Mouse (Mus musculus): ENCODE measurements around the gene Kdm1a. TPM values are rescaled to one million over a fixed set of nuclear protein-coding genes. Genes with fewer than 3 reads are reported as not detected.
A peak's percentile ranks its signal among the peaks of the same experiment; 100 is the strongest.

Gene Kdm1a
- polyA plus RNA-seq, 1 experiment = 61.2 TPM

DNA sequence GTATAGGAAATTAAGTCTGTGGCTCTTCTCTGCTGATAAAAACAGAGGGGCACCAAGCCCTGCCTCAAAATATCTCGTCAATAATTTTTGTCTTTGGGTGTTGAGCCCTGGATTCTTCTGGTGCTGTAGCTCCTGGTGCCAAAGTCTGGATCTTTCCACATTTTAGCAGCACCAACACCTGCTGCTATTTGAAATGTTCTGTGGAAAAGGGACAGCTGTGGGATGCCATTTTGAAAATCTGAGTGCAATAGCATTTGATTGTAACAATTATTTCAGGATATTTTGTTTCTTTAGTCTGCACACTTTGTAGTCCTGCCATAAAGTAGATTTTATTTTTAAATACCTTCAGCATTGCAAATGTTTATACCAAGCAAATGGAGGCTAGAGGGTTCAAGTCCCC, 54.8 kb downstream of the Kdm1a start:
- Histone ChIP-seq H3K4me1 (ENCODE audit: control insufficient read depth, insufficient read depth, low read length) (peaks cover 27% of the 10 kb centered on the region), H3K27ac (ENCODE audit: insufficient read depth, low read length) (no peak overlapping the region), H3K27me3 (ENCODE audit: control insufficient read depth, insufficient read depth, low read length) (no peaks in the 10 kb centered on the region), H3K4me3 (replicated peaks; ENCODE audit: insufficient read depth, low read depth, low read length) (no peak overlapping the region)
- no peak for DNase-seq
- WGBS = 45% methylated on average over 1 of the region's 1 CpGs
- TF ChIP-seq CTCF (IDR thresholded peaks at IDR 0.05; ENCODE audit: borderline replicate concordance, insufficient read depth, low read depth, low read length) (no peak), POLR2A (IDR thresholded peaks at IDR 0.05; ENCODE audit: borderline replicate concordance, insufficient read depth, low read length) (no peak)

DNA sequence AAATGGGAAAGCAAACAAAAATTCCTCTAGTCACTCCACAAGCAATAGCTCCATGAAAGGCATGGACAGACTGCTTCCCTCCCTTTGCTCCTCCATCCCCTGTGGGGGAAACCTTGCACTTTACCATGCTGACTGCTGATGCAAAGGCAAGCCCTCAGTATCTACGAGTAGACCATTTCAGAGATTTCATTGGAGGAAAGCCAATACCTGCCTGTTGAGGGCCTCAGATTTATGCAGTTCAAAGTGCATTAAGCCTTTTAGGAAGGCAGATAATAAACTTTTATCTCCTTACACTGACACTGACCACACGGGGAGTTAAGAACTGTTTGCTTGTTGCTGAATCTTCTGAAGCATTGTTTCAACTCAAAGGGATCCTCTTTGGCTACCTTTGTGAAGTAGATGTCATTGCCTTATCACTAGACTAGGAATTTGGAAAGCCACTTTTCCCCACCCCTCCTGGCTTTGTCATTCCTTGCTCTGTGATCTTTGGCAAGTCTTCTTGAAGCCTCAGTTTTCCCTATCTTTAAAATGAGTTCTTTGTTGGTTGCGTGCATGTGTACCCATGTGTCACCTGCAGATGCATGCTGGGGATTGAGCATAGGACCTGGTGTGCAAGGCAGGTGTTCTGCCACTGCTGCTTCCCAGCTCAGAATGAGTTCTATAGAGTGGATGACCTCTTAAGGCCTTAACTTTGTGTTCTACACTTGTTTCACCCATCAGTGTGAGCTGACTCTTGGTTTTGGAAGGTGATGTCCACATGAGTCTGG, 56.1 kb downstream of the Kdm1a start:
- TF ChIP-seq POLR2A (IDR thresholded peaks at IDR 0.05; ENCODE audit: borderline replicate concordance, insufficient read depth, low read length) = no peak
- no peak for TF ChIP-seq CTCF (IDR thresholded peaks at IDR 0.05; ENCODE audit: borderline replicate concordance, insufficient read depth, low read depth, low read length)
- H3K27me3 ChIP-seq (ENCODE audit: control insufficient read depth, insufficient read depth, low read length) = no peaks in the 10 kb centered on the region
- H3K4me1 ChIP-seq (ENCODE audit: control insufficient read depth, insufficient read depth, low read length) = peaks cover 27% of the 10 kb centered on the region
- 69% methylated on average over 3 of the region's 3 CpGs for WGBS
- H3K4me3 ChIP-seq (replicated peaks; ENCODE audit: insufficient read depth, low read depth, low read length) = no peak overlapping the region
- no peak for DNase-seq
- no peak overlapping the region for H3K27ac ChIP-seq (ENCODE audit: insufficient read depth, low read length)

DNA sequence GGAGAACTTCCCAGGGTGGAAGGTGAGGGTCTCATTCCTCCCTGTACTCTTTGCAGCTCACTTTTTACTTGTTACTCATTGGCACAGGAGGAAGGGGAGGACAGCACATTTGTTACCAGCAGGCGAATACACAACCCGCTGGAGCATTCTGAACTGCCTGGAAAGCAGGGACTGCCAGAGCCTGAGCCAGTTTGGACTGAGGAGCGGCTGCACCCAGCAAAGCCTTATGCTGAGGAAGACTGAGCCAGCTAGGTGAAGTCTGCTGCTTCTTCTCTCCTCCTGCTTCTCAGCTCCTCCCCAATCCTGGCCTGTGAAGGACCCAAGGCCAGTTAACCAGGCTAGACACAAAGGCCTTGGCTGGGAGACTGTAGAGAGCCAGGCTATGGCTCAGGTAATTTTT, 57.4 kb downstream of the Kdm1a start:
- DNase-seq = peak; percentile 54 to 67
- 23% methylated on average over 3 of the region's 3 CpGs for WGBS
- Histone ChIP-seq H3K27ac (ENCODE audit: insufficient read depth, low read length) (peak overlapping the region; percentile 69), H3K27me3 (ENCODE audit: control insufficient read depth, insufficient read depth, low read length) (no peaks in the 10 kb centered on the region), H3K4me1 (ENCODE audit: control insufficient read depth, insufficient read depth, low read length) (peaks cover 23% of the 10 kb centered on the region), H3K4me3 (replicated peaks; ENCODE audit: insufficient read depth, low read depth, low read length) (no peak overlapping the region)
- TF ChIP-seq POLR2A (IDR thresholded peaks at IDR 0.05; ENCODE audit: borderline replicate concordance, insufficient read depth, low read length) (no peak), CTCF (IDR thresholded peaks at IDR 0.05; ENCODE audit: borderline replicate concordance, insufficient read depth, low read depth, low read length) (no peak)

DNA sequence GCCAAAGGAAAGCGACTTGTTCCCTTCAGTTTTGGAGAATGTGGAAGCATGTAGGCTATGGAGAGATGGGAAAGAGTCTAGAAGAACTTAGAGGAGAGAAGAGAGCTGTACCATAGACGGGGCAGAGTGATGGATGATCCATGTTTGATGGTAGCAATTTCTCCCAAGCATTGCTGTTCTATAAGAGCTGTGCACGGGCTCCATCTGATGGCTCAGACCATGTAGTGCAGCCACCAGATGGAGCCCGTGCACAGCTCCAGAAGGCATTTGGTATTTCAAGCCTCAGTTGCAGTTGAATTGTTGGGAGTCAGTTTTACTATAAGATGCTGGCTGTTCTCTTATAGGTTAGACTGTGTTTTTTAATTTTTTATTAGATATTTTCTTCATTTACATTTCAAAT, 76.1 kb downstream of the Kdm1a start:
- H3K27me3 ChIP-seq (ENCODE audit: control insufficient read depth, insufficient read depth, low read length) = no peaks in the 10 kb centered on the region
- H3K27ac ChIP-seq (ENCODE audit: insufficient read depth, low read length) = no peak overlapping the region
- TF ChIP-seq CTCF (IDR thresholded peaks at IDR 0.05; ENCODE audit: borderline replicate concordance, insufficient read depth, low read depth, low read length) (peak; percentile 71; the same call in 1 of the 2 replicates), POLR2A (IDR thresholded peaks at IDR 0.05; ENCODE audit: borderline replicate concordance, insufficient read depth, low read length) (no peak)
- H3K4me1 ChIP-seq (ENCODE audit: control insufficient read depth, insufficient read depth, low read length) = no peaks in the 10 kb centered on the region
- peak; percentile 59 to 67 for DNase-seq
- H3K4me3 ChIP-seq (replicated peaks; ENCODE audit: insufficient read depth, low read depth, low read length) = no peak overlapping the region
- 14% methylated on average over 4 of the region's 4 CpGs for WGBS

DNA sequence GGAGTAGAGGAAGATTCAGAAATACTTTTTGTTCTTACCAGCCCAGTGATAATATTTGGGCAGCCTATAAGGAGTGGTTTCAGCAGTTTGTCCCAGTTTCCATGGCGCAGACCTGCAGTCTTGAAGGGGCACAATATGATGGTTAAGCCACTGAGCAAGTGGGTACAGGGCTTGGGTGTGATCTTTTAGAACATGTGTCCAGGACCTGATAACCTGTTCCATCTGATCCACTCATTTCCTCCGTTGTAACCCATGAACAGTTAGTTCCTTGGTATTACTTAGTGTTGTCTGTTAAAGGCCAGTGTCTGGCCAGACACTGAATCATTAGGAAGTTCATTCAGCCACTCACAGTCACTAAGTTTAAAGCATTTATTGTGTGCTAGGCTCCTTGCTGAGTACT, 78.2 kb downstream of the Kdm1a start:
- Histone ChIP-seq H3K4me3 (replicated peaks; ENCODE audit: insufficient read depth, low read depth, low read length) (no peak overlapping the region), H3K27ac (ENCODE audit: insufficient read depth, low read length) (no peak overlapping the region), H3K27me3 (ENCODE audit: control insufficient read depth, insufficient read depth, low read length) (no peaks in the 10 kb centered on the region), H3K4me1 (ENCODE audit: control insufficient read depth, insufficient read depth, low read length) (no peaks in the 10 kb centered on the region)
- DNase-seq = no peak
- TF ChIP-seq POLR2A (IDR thresholded peaks at IDR 0.05; ENCODE audit: borderline replicate concordance, insufficient read depth, low read length) (no peak), CTCF (IDR thresholded peaks at IDR 0.05; ENCODE audit: borderline replicate concordance, insufficient read depth, low read depth, low read length) (no peak)
- 88% methylated on average over 2 of the region's 2 CpGs for WGBS

DNA sequence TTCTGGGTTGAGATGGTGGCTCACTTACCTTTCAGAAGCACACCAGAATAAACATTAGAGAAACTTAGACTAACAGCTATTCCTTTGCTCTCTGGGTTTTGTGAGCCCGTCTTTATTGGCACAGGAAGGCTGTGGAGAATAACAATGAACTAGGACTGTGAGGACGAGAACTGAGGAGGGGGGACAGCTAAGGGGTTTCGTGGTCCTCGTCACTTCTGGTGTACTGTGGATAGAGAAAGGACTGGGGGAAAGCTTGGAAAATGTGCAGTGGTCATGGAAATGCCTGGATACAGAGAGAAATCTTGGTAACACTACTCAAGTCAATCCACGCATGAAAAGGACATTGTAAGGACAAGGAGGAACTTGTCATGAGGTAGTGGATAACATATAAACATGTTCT, 80.6 kb downstream of the Kdm1a start:
- 74% methylated on average over 5 of the region's 5 CpGs for WGBS
- Histone ChIP-seq H3K27me3 (ENCODE audit: control insufficient read depth, insufficient read depth, low read length) (no peaks in the 10 kb centered on the region), H3K4me3 (replicated peaks; ENCODE audit: insufficient read depth, low read depth, low read length) (no peak overlapping the region), H3K27ac (ENCODE audit: insufficient read depth, low read length) (no peak overlapping the region), H3K4me1 (ENCODE audit: control insufficient read depth, insufficient read depth, low read length) (peaks cover 5% of the 10 kb centered on the region; the same call in 1 of the 2 replicates)
- TF ChIP-seq POLR2A (IDR thresholded peaks at IDR 0.05; ENCODE audit: borderline replicate concordance, insufficient read depth, low read length) (no peak), CTCF (IDR thresholded peaks at IDR 0.05; ENCODE audit: borderline replicate concordance, insufficient read depth, low read depth, low read length) (no peak)
- no peak for DNase-seq

DNA sequence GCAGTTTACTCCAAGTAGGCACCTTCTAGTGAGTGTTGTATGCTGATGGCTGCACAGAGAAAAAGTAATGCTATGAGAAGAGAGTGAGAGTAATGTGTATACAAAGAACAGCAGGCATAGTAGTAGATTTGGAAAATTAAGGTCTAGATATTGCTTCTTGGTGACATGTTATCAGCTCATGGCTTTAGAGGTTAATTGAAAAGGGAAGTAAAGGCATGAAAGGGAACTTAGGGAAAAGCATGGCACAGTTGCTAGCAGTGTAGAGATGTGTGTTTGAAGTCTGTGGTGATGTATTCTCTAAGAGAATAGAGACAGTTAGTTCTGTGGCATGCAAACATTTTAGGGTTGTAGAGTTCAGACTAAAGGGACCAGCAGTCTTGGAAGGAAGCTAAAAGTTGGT, 82.7 kb downstream of the Kdm1a start:
- Histone ChIP-seq H3K4me3 (replicated peaks; ENCODE audit: insufficient read depth, low read depth, low read length) (no peak overlapping the region), H3K27ac (ENCODE audit: insufficient read depth, low read length) (no peak overlapping the region), H3K4me1 (ENCODE audit: control insufficient read depth, insufficient read depth, low read length) (peaks cover 5% of the 10 kb centered on the region; the same call in 1 of the 2 replicates), H3K27me3 (ENCODE audit: control insufficient read depth, insufficient read depth, low read length) (no peaks in the 10 kb centered on the region)
- TF ChIP-seq CTCF (IDR thresholded peaks at IDR 0.05; ENCODE audit: borderline replicate concordance, insufficient read depth, low read depth, low read length) (no peak), POLR2A (IDR thresholded peaks at IDR 0.05; ENCODE audit: borderline replicate concordance, insufficient read depth, low read length) (no peak)
- no peak for DNase-seq

DNA sequence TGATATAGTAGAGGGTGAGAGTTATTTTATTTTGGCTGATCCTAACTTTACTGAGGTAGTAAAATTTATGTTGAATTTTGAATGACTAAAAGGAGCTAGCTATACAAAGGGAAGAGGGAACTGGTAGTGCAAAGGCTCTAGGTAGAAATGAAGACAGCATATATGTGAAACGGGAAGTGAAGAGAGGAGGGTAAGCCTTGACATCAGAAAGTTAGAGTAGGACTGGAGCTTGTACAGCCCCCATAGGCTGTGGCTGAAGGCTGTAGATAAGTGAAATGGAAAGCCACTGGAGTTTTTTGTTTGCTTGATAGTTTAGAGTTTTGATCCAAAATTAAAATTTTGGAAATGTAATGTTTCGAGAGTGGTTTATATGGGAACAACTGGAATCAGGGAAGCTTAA, 83.9 kb downstream of the Kdm1a start:
- DNase-seq = no peak
- 97% methylated on average over 2 of the region's 2 CpGs for WGBS
- Histone ChIP-seq H3K27ac (ENCODE audit: insufficient read depth, low read length) (no peak overlapping the region), H3K4me1 (ENCODE audit: control insufficient read depth, insufficient read depth, low read length) (peaks cover 5% of the 10 kb centered on the region; the same call in 1 of the 2 replicates), H3K27me3 (ENCODE audit: control insufficient read depth, insufficient read depth, low read length) (no peaks in the 10 kb centered on the region), H3K4me3 (replicated peaks; ENCODE audit: insufficient read depth, low read depth, low read length) (no peak overlapping the region)
- TF ChIP-seq CTCF (IDR thresholded peaks at IDR 0.05; ENCODE audit: borderline replicate concordance, insufficient read depth, low read depth, low read length) (no peak), POLR2A (IDR thresholded peaks at IDR 0.05; ENCODE audit: borderline replicate concordance, insufficient read depth, low read length) (no peak)

Measured in cerebellum, adult 2 months (tissue).